Mouse (Mus musculus) urinary bladder, postnatal 14 days (tissue): ENCODE results near the gene Rab23.

Source experiments
- DNase-seq: peaks from one replicate; pipeline ENCODE4 v3.0.0; 2021; ENCODE audit warnings: low spot score

The Rab23 gene

GRCm38 (mm10) chr1:33719733-33720225 is at the start of gene Rab23:
TSS of gene Rab23 (plus strand) at chr1:33719887.
- peak; percentile 78 for DNase-seq

- peak; percentile 61 for DNase-seq
These were observed 49.5 kb upstream of the Rab23 start for GRCm38 (mm10) chr1:33670164-33670616.

DNA sequence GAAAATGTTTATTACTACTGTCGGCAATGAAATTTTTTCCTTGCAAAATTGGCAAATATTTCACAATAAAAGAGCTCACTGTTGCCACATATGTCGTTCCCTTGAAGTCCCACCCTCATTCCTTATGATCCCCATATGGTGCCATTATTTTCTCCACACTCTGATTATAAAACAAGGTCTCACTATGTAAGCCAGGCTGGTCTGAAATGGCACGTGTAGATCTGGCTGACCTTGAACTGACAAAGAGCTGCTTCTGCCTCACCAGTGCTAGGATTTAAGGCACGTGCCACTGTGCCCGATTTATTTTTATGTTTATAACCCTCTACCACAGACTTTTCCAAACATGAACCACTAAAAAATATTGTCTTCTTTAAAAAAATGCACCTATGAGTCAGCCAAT is 48.2 kb upstream of the Rab23 start:
- DNase-seq: no peak

- no peak for DNase-seq
These were observed 47.6 kb upstream of the Rab23 start for GRCm38 (mm10) chr1:33672083-33672482.

DNA sequence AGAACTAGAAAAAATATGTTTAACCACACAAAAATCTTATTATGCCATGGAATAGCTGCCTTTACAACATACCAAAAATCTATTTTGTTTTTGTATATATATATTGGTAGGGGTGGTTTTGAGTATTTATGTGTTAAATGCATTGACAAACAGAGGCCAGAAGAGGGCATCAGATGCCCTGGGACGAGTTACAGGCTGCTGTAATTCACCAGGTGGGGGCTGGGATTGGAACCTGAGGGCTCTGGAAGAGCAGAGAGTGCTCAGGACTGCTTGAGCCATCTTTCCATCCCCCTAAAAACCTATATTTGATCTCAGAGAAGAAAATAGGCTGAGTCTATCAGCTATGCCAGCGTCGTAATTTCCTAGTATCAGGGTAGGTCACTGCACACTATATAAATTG is 47.2 kb upstream of the Rab23 start:
- peak; percentile 42 for DNase-seq

DNA sequence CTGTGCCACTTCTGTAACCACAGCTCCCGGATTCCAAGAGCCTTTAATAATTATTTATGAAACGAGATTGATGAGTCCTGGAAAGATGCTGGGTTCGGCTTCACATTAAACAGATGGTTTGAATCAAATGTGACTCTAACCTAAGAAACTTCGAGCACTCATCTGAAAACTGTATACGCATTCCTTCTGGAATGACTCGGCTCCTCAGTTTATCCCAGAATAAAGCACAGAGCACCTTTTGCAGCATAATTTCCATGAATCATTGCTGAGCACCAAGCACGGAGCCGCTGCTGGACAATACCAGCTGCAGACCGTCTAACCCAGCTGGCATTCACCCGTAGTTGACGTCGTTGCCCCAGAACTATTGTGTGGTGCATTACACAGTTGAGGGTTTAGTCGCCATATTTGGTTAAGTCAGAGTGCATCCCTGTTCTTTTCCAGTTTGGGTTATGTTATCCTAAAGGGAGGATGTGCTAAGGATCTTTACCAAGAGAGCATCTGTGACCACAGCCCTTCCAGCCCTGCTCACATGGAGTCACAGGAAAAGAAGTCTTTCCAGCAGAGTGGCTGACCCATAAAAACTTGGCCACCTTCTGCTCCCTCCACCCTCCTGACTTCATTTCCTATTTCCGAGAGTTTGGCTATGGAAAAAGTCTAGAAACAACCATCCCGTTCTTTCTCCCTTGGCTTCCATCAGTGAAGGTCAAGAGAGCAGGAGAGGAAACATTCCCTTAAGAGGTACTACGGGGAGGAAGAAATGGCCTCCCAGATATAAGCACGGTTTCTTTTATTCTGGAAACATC is 46.3 kb upstream of the Rab23 start:
- no peak for DNase-seq

- DNase-seq: no peak
These were observed 39.3 kb upstream of the Rab23 start for GRCm38 (mm10) chr1:33680435-33680834.

DNA sequence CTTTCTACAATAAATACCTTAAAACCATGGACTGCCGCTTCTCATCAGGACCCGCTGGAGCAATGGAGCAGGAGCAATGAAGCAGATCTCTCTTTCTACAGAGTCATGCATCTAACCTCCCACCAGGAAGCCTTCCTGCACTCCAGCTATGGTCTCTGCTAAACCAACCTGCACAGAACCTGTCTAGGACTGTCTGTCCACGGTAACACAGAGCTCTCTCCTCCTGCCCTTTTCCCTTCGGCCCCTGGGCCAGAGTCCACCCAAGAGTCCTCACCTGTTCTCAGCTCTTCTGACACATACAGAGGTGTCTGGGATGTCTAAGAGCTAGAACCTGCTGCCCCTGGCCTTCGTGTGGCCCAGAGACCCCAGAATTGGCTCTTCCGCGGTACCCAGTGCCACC is 38.8 kb upstream of the Rab23 start:
- DNase-seq: no peak

- DNase-seq: peak; percentile 16
These were observed 35.2 kb upstream of the Rab23 start for GRCm38 (mm10) chr1:33684459-33684858.

DNA sequence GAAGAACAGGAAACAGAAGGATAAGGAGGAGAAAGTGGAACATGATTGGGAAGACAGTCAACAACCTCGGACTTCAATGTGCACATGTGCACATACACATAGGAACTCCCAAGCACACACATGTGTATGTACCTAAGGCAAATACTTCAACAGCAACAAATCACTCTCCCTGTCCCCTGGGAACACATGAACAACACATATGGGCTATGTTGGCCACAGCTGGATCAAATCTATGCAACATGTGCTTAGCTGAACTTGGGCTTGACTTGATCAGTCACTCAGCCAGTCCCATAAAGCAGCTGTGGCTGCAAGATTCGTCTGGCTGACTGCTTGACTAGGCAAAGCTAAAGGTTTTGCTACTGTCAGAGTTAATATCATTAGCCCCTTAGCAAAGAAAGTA is 30.9 kb upstream of the Rab23 start:
- no peak for DNase-seq

GRCm38 (mm10) chr1:33689446-33690086 is 30.1 kb upstream of the Rab23 start:
- no peak for DNase-seq

DNA sequence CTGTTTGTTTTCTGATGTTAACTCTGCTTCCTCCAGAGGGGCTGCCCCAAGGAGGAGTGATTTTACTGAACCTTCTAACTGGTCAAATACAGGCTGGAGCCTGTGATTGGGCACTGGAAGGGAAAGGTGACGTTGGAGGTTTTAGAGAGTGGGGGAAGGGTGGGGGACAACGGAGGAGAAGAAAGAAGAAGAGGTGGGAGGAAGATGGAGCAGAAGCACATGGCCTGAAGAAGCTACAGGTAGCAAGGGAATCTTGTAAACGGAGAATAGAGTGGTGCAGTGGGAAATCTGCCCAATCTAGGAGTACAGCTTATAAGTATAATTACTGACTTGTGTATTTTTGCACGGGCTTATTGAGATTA is 29.6 kb upstream of the Rab23 start:
- DNase-seq: no peak

GRCm38 (mm10) chr1:33693893-33694292 is 25.8 kb upstream of the Rab23 start:
- DNase-seq: no peak

DNA sequence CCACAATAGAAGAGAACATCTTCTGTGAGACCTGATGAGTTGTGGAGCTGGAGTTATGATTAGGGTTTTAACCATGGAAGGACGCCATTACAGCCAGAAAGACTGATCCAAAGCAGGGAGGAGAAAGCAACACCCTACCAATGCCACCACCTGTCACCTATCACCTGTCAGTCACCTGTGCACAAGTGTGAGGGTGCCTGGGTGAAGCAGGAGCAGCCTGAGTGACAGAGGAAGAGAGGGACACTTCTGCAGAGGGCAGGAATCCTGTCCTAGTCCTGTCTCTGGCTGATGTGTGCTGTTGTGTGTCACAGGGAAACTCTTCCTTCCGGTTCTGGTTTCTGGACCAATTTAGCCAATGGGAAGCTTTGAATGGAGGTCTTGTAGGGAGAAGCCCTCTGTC is 23.7 kb upstream of the Rab23 start:
- no peak for DNase-seq

- DNase-seq: no peak
These were observed 18.4 kb upstream of the Rab23 start for GRCm38 (mm10) chr1:33701244-33701643.

- no peak for DNase-seq
These were observed 10.1 kb upstream of the Rab23 start for GRCm38 (mm10) chr1:33709615-33710014.

GRCm38 (mm10) chr1:33712026-33712425 is 7.7 kb upstream of the Rab23 start:
- no peak for DNase-seq

- DNase-seq: no peak
These were observed 4.9 kb upstream of the Rab23 start for GRCm38 (mm10) chr1:33714796-33715195.

- DNase-seq: no peak
These were observed 2.1 kb upstream of the Rab23 start for GRCm38 (mm10) chr1:33717636-33718035.

DNA sequence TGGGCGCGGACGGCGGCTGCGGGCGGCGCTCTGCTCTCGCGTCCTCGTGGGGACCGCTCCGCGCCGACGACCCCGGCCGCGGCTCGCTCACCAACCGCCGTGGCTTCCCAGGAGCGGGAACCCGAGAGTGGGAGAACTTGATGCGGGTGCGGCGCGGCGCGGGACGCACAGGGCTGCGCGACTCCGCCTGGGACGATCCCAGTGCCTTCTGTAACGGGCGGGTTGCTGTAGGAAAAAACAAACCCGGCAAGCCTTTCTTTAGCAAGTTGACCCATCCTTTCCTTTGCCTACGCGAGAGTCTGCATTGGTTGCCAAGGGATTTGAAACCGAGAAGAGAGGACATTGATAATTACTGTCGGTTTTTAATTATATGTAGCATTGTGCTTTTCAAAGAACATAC is 544 bp downstream of the Rab23 start:
- DNase-seq: peak; percentile 7

GRCm38 (mm10) chr1:33721020-33721419 is 1.3 kb downstream of the Rab23 start:
- no peak for DNase-seq

- DNase-seq: no peak
These were observed 4.8 kb downstream of the Rab23 start for GRCm38 (mm10) chr1:33724516-33724915.

GRCm38 (mm10) chr1:33725086-33725485 is 5.4 kb downstream of the Rab23 start:
- DNase-seq: no peak

DNA sequence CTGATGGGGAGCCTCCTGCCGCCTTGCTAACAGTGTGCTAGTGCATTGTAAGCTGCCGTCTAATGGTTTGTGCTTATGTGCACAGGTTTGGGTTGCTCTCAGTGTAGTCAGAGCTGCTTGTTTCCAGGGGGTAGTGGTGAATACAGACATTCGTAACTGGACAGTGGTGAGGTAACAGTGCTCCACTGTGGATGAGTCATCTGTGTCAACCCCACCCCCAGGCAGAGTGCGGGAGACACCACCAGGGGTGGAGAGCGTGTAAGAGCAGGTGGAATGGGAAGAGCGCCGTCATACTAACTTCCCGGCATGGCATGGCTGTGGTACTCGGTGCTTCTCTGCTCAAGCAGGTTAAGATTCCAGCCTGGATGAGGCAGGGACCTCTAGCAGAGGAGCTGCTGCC is 13.4 kb downstream of the Rab23 start:
- DNase-seq: no peak
